Mouse (Mus musculus) lung, postnatal 25 days (tissue): ENCODE results near the gene Ap2b1.

ENCODE experiments used
- DNase-seq: peaks from one replicate; pipeline ENCODE4 v3.0.0; 2022; ENCODE audit warnings: low spot score

Gene Ap2b1

GRCm38 (mm10) chr11:83443824-83444223 is 145.0 kb downstream of the Ap2b1 start:
- DNase-seq, result no peak

GRCm38 (mm10) chr11:83445001-83445400 is 146.2 kb downstream of the Ap2b1 start:
- DNase-seq, result no peak

- DNase-seq, result no peak
Measured at GRCm38 (mm10) chr11:83447612-83448011, 148.8 kb downstream of the Ap2b1 start.

- DNase-seq, result peak; percentile 30
Measured at GRCm38 (mm10) chr11:83448021-83448926, 149.4 kb downstream of the Ap2b1 start.

- DNase-seq, result peak; percentile 64
Measured at GRCm38 (mm10) chr11:83448927-83449236, 150.1 kb downstream of the Ap2b1 start.

GRCm38 (mm10) chr11:83449298-83449697 is 150.5 kb downstream of the Ap2b1 start:
- DNase-seq, result no peak

- no peak for DNase-seq
Measured at GRCm38 (mm10) chr11:83450550-83450949, 151.7 kb downstream of the Ap2b1 start.

GRCm38 (mm10) chr11:83451281-83451680 is 152.5 kb downstream of the Ap2b1 start:
- DNase-seq, result no peak

GRCm38 (mm10) chr11:83454548-83454947 is 155.7 kb downstream of the Ap2b1 start:
- peak; percentile 71 for DNase-seq
